Mouse (Mus musculus) urinary bladder, postnatal 10 days (tissue): ENCODE measurements at regions not wholly inside any gene's neighbourhood (a gene's known extent, or its start where the extent isn't known, plus 50 kb on each side); places are given as distances from the start of the nearest gene placed in this dataset.
A peak's percentile ranks its signal among the peaks of the same experiment; 100 is the strongest.

Experiments used
- DNase-seq: peaks from one replicate; pipeline ENCODE4 v3.0.0; 2022; ENCODE audit warnings: low spot score

GRCm38 (mm10) chr12:77667151-77667874 lies 429.4 kb downstream of the Fut8 start:
- DNase-seq = no peak

GRCm38 (mm10) chr12:77667875-77668204 lies 429.9 kb downstream of the Fut8 start:
- DNase-seq = peak; percentile 14

- no peak for DNase-seq
These were observed 432.6 kb downstream of the Fut8 start for GRCm38 (mm10) chr12:77670531-77670930.

- no peak for DNase-seq
These were observed 436.4 kb downstream of the Fut8 start for GRCm38 (mm10) chr12:77674352-77674751.

DNA sequence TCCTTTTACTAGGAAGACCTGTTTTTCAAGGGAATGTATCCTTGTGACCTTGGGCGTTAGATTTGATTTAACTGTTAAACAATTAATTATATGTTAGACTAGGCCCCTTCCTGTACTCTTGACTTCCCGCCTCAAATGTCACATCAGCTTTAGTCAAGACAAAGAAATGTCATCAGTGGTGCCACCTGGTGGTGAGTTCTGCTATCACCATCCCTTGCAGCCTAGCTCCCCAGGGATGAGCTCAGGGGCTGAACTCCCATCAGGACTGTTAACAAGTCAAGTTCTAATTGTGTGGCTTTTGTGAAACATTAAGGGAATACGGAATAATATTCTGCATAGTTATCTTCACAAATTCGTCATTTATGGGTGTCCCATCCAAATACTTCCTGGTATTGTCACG lies 436.8 kb downstream of the Fut8 start:
- no peak for DNase-seq

DNA sequence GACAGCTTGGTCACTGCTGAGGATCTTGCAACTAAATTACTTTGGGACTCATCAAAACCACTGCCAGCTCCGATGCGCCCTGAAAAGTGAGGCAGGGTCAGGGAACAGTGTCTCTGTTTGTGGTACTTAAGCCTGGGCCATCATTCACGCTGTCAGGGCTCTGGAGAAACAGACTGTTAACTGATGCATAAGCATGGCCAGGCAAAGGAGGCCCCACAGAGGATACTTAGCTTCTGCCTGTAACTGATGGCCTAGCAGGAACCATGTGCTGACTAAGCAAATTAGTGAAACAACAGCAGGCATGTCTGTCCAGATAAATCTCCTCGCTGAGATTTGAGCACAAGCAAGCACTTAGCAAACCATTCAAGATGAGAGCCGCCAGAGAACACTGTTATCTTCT lies 440.1 kb downstream of the Fut8 start:
- no peak for DNase-seq

DNA sequence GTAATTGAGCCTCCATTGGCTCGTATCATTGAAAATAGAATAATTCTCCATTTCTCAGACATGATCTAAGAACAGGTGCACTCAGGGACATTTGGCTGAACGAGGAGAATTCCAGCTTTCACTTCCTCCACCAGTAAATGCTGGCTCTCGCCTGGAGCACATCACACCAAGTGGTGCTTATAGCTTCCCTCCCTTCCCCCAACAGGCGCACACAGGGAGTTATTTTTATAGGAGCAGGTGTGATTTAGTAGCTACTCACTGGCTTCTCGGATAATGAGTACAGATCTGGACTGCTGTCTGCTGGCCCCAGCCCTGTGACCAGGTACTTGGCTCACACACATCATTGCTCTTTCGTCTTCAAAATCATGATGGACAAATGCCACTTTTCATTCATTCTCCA lies 456.2 kb downstream of the Fut8 start:
- no peak for DNase-seq

DNA sequence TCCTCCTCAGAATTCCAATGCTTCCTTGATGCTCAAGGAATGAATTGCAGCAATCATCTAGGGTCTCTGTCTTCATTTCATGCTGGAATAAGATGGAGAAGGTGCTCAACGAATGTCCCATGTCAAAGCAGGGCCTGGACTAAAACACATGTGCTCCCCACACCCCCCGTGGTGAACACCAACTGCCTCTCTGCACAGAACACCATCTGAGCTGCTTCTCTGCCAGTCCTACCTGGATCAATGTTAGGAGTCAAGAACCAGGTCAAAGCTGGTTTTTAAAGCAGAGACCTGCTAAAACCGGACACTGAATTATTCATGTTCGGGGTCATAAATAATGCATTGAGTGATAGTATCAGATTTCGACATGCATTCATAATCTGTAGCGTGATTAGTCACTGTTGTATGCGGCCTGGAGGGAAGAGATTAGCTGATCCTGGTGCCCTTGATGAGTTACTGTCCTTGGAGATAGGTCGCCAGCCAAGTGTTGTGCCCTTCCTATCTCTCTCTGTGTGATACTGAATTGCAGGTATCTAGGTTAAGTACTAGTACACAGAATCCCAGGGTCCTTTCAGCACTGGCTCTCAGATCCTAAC lies 458.2 kb downstream of the Fut8 start:
- DNase-seq = no peak

DNA sequence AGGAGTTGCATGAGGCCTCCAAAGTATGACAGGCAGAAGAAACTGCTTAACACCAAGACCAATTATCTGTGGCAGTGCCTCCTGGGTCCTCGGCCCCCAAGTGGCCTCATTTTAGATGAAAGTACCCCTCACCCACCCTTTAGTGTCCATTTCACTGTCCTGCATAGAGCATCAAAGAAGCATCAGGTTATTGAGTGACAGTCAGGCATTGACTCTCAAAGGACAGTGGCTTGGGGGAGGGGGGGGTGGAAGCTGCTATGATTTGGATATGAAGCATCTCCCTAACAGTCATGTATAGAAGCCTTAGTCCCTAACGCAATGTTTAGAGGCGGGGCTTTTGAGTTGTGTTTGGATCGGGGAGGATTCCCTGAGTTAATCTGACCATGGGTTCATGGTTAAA lies 458.7 kb downstream of the Fut8 start:
- no peak for DNase-seq

- DNase-seq = no peak
These were observed 460.2 kb downstream of the Fut8 start for GRCm38 (mm10) chr12:77698088-77698487.

DNA sequence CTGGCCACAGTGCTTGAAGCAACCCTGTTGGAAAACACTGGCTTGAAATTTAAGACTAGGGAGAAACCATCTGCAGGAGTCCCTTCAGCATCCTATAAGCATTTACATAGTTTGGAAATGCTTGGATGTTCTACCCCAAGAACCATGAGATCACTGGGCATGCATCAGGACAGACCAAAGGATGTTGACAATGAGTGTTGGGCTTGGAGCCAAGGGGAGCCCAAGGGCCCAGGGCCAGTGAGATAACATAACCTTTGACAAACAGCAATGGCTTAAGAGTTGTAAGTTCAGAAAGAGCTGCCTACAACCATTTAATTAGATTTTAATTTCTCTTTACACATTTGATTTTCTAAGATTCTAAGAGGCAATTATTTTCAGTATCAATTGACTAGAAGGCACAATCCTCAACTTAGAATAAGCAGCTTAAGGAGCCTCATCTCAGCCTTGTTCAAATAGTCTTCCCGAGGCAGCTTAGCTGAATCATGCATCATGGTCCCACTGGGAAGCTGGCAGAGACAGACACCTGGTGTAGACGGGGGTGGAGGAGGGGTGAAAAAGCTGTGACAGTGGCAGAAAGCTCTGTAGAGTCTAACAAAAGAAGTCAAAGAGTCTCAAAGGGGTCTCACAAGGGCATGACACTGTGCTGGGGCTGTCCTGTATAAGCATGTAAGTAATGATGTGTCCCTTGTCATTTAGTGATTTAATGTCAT lies 462.1 kb downstream of the Fut8 start:
- DNase-seq = no peak

DNA sequence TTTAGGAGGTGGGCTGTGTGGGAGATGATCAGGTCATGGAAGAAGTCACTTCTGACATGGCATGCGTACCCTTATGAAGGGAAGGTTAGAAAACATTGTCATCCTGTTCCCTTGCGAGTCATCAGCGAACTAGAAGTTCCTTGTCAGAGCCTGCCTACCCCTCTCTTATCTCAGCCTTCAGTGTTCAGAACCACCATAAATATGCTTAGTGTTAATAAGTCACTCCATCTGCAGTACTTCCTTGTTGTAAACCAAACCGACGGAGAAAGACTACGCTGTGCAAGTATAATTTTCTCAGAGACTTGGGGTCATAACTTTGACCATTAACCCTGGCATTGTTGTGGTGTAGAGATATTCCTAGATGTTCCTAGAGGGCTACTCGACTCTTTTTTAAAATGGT lies 477.6 kb downstream of the Fut8 start:
- no peak for DNase-seq

DNA sequence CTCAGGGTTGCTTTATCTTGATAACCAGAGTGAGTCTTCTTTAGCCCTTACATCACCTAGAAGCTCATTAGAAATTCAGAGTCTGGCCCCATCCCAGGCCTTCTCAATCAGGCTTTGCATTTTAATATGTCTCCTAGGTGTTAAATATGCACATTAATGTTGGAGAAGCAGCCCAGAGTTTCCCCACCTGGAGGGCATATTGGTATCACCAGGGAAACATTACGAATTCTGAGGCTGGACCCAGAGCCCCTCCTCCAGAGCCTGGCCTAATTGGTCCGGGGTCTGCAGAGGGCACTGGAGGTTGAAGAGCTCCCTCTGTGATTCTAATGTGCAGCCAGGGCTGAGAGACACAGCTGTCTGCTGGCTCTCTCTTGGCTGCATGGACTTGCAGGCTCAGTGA lies 478.1 kb downstream of the Fut8 start:
- DNase-seq = no peak

DNA sequence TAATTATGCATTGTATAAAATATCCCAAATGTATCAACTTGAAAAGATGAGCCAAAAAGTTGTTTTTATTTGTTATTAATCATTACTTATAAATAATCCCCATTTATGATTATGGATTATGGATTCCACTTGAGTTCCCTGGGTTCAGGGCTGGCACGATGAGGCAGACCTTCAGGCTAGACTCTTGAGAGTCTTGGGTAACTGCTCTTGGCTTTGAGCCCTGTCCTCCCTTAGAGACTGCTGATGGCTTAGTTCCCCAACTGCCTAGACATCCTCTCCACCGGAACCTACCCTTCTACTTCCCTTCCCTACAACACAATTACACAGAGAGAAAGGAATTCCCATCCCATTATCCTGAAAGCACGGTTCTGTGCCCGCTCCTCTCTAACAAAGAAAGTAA lies 466.3 kb upstream of the Gm6657 start:
- DNase-seq = no peak

DNA sequence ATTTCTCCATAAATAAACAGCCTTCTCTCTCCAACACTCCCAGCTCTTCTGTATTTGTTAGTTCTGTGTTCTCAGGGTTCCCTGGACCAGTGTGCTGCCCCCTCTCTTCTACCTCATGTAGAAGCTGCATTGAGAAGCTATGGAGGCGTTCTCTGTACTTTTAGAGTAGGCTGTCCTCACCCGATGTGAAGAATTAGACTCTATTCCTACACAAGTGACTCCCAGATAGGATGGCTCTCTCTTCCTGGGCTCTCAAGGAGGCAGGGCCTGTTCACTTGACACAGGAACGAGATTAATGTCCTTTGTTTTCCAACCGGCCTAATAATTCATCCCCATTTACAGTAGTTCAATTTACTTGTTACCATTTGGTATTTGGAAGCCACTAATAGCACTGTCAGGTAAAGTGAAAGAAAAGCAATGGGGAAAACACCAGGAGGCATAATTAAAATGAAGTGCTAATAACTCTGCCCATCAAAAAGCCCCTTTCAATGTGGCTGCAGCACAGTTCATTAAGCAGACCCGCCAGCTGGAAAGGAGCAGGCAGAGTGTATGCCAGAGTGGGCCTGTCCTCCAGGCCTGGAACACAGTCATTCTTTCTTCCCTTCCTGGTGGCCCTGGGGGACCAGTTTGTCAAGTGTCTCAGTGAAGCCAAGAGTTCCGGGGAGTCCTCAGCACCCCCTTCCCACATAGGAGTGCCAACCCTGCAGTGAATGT lies 454.8 kb upstream of the Gm6657 start:
- DNase-seq = no peak

DNA sequence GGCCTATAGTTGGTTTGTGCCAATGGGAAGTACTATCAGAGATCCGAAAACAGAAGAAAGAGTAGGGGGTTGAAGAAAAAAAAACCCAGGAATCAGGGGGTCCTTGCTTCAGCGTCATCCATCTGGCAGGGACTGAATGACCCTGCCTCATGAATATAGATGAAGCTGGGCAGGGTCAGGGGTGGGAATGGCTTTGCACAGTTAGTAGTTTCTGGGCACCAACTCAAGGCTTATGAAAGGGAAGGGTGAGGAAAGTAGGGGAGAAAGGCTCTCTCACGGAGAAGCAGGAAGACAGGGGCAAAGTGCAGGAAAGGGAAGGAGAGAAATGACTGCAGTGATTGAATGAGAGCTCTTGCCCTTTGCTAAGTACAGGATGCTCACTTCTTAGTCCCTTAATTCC lies 451.3 kb upstream of the Gm6657 start:
- DNase-seq = no peak

- DNase-seq = no peak
These were observed 444.5 kb upstream of the Gm6657 start for GRCm38 (mm10) chr12:77749438-77750007.

GRCm38 (mm10) chr12:77752181-77752580 lies 441.9 kb upstream of the Gm6657 start:
- DNase-seq = no peak

- no peak for DNase-seq
These were observed 438.0 kb upstream of the Gm6657 start for GRCm38 (mm10) chr12:77756021-77756420.

DNA sequence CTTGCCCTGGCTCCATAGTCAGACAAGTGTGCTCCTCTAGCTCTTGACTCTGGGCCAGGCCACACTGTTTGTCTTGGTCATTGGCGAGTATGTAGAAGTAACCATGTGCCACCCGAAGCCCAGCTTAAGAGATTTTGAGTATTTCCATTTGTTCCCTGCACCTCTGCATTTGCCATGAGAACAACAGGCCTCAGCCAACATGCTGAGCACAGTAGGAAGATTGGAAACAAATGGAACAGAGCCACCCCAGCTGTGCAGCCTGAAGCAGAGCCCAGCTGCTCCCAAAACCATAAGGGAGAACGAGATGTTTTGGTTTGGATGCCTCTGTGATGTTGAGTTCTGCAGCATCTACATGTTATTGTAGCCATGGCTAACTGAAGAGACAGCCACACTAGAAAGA lies 433.1 kb upstream of the Gm6657 start:
- DNase-seq = no peak

GRCm38 (mm10) chr12:77776011-77776546 lies 418.0 kb upstream of the Gm6657 start:
- no peak for DNase-seq

- DNase-seq = no peak
These were observed 417.3 kb upstream of the Gm6657 start for GRCm38 (mm10) chr12:77776755-77777154.
